Mouse (Mus musculus) hindbrain, embryonic 12.5 days (tissue): ENCODE results near the gene Gapdh. TPM values are rescaled to one million over a fixed set of nuclear protein-coding genes. Genes with fewer than 3 reads are reported as not detected.

Source experiments
- ATAC-seq: fragments of 200-750 bp; cut with Nextera tagmentation; 2 replicates; pipeline ENCODE4 v1.8.0; 2017; ENCODE audit warnings: moderate TSS enrichment; ENCODE audit not compliant: low FRiP score
- H3K27ac ChIP-seq: fragments of 300-500 bp; sonication (generic); 2 replicates; pipeline ENCODE4 v1.5.1; 2016; ENCODE audit warnings: mild to moderate bottlenecking
- H3K27me3 ChIP-seq: fragments of 300-500 bp; sonication (generic); 2 replicates; pipeline ENCODE4 v1.6.1; 2016; ENCODE audit warnings: mild to moderate bottlenecking
- H3K36me3 ChIP-seq: fragments of 300-500 bp; sonication (generic); 2 replicates; pipeline ENCODE4 v1.6.1; 2016; ENCODE audit warnings: mild to moderate bottlenecking
- H3K4me1 ChIP-seq: fragments of 300-500 bp; sonication (generic); 2 replicates; pipeline ENCODE4 v1.6.1; 2016
- H3K4me2 ChIP-seq: fragments of 300-500 bp; sonication (generic); replicated peaks from 2 replicates; pipeline ENCODE4 v1.6.1; 2016; ENCODE audit warnings: mild to moderate bottlenecking
- H3K4me3 ChIP-seq: fragments of 300-500 bp; sonication (generic); 2 replicates; pipeline ENCODE4 v1.5.1; 2016; ENCODE audit warnings: mild to moderate bottlenecking
- H3K9ac ChIP-seq: fragments of 300-500 bp; sonication (generic); 2 replicates; pipeline ENCODE4 v1.6.1; 2016; ENCODE audit warnings: mild to moderate bottlenecking, moderate library complexity
- H3K9me3 ChIP-seq: fragments of 300-500 bp; sonication (generic); replicated peaks from 2 replicates; pipeline ENCODE4 v1.6.1; 2016; ENCODE audit warnings: mild to moderate bottlenecking
- WGBS: fragments of 180-500 bp; shearing (Covaris S2); methylation state at CpG from one replicate; pipeline ENCODE4 v1.1.7; 2016; 5-methylcytosine and 5-hydroxymethylcytosine counted together
- microRNA-seq: library from miRNA; unstranded; fragments of <30 nt; microRNA quantifications from one replicate; pipeline ENCODE4, GENCODE M21; 2017
- polyA plus RNA-seq: library from polyadenylated mRNA; unstranded; fragments of >200 nt; fragmentation: Nextera tagmentation; extraction: Ambion mirVana; gene quantifications from 2 replicates; pipeline ENCODE4 v1.2.1, GENCODE M21; 2016

The Gapdh gene
- polyA plus RNA-seq, 1 experiment from 2014 or later: 1,567 TPM

GRCm38 (mm10) chr6:125112553-125112952 lies 53.7 kb downstream of the Gapdh start:
- Histone ChIP-seq H3K36me3 (peaks cover 96% of the 10 kb centered on the region), H3K27me3 (no peaks in the 10 kb centered on the region), H3K4me2 (no peak overlapping the region), H3K4me3 (no peak overlapping the region), H3K4me1 (no peaks in the 10 kb centered on the region), H3K27ac (no peak overlapping the region), H3K9ac (no peak overlapping the region), H3K9me3 (no peaks in the 10 kb centered on the region)
- no peak for ATAC-seq
- whole genome bisulfite sequencing: 94% methylated on average over 11 of the region's 11 CpGs

Small RNAs within 50 kb of the gene (microRNA-seq; reads per million reads assigned to microRNA genes)
- gene Mir3098: 1.9 reads per million

Other genes with a start within 250 kb of the Gapdh start
- 637 and 707 TPM in 2 replicates for gene Ptms, start 246.4 kb downstream of the Gapdh start, polyA plus RNA-seq
- 462 and 488 TPM in 2 replicates for gene Mlf2, start 235.1 kb downstream of the Gapdh start, polyA plus RNA-seq
- 99.5 and 101 TPM in 2 replicates for gene Cops7a, start 200.9 kb downstream of the Gapdh start, polyA plus RNA-seq
- 8.6 and 8.9 TPM in 2 replicates for gene Pianp, start 169.8 kb downstream of the Gapdh start, polyA plus RNA-seq
- gene Zfp384, start 157.3 kb downstream of the Gapdh start, polyA plus RNA-seq: 21.6 and 22.3 TPM in 2 replicates
- gene Ing4, start 126.7 kb downstream of the Gapdh start, polyA plus RNA-seq: 151 and 159 TPM in 2 replicates
- 16.0 and 18.3 TPM in 2 replicates for gene Acrbp, start 116.8 kb downstream of the Gapdh start, polyA plus RNA-seq
- gene Lpar5, start 98.5 kb downstream of the Gapdh start, polyA plus RNA-seq: 0.33 and 0.40 TPM in 2 replicates
- 131 and 133 TPM in 2 replicates for gene Chd4, start 70.5 kb downstream of the Gapdh start, polyA plus RNA-seq
- gene Nop2, start 34.6 kb downstream of the Gapdh start, polyA plus RNA-seq: 48.1 and 54.2 TPM in 2 replicates
- gene Iffo1, start 21.2 kb downstream of the Gapdh start, polyA plus RNA-seq: 19.2 and 21.3 TPM in 2 replicates
- 140 and 142 TPM in 2 replicates for gene Ncapd2, start 25.2 kb upstream of the Gapdh start, polyA plus RNA-seq
- gene Mrpl51, start 25.3 kb upstream of the Gapdh start, polyA plus RNA-seq: 163 and 165 TPM in 2 replicates
- gene Vamp1, start 49.1 kb upstream of the Gapdh start, polyA plus RNA-seq: 5.9 and 6.0 TPM in 2 replicates
- 2.5 and 2.9 TPM in 2 replicates for gene Tapbpl, start 65.4 kb upstream of the Gapdh start, polyA plus RNA-seq
- gene Cd27, start 70.5 kb upstream of the Gapdh start, polyA plus RNA-seq: 1.6 and 1.9 TPM in 2 replicates
- gene Tuba3a, start 119.6 kb upstream of the Gapdh start, polyA plus RNA-seq: 0.16 TPM in 1 of 2 replicates, not detected in the other
- gene Ltbr, start 147.4 kb upstream of the Gapdh start, polyA plus RNA-seq: 19.6 and 20.6 TPM in 2 replicates
- gene Scnn1a, start 154.2 kb upstream of the Gapdh start, polyA plus RNA-seq: 0.48 and 0.49 TPM in 2 replicates
- 29.9 and 32.6 TPM in 2 replicates for gene Tnfrsf1a, start 182.9 kb upstream of the Gapdh start, polyA plus RNA-seq
- gene Plekhg6, start 214.3 kb upstream of the Gapdh start, polyA plus RNA-seq: 0.18 and 0.22 TPM in 2 replicates